Mouse (Mus musculus) heart, postnatal 10 days (tissue): ENCODE results near the gene Sccpdh. TPM values are rescaled to one million over a fixed set of nuclear protein-coding genes. Genes with fewer than 3 reads are reported as not detected.

ENCODE experiments used
- DNase-seq, 2 experiments: peaks; one replicate each; pipeline ENCODE4 v3.0.0; 2021
- intact Hi-C: fragments of 180-260 bp; cut with DNase I; formaldehyde crosslinking; loops from one replicate; pipeline ENCODE4 v1.15.1; 2025
- total RNA-seq, 2 experiments: library from RNA; stranded (reverse); gene quantifications; 2 replicates each; pipeline ENCODE4 v1.2.3; 2021

The Sccpdh gene
- total RNA-seq, 2 experiments from 2014 or later, result 68.9 to 70.8 TPM

- no peak for DNase-seq
- intact Hi-C loops, result no loop called here
These were observed 54.9 kb downstream of the Sccpdh start for GRCm38 (mm10) chr1:179722811-179723469.

GRCm38 (mm10) chr1:179728661-179729060 is 60.7 kb downstream of the Sccpdh start:
- intact Hi-C loops, result no loop called here
- no peak for DNase-seq

GRCm38 (mm10) chr1:179731391-179731790 is 63.4 kb downstream of the Sccpdh start:
- DNase-seq, result peak; percentile 36 to 56
- intact Hi-C loops, result loop anchor here (10.0 kb wide), 1 partner anchor 87 kb away; no protein-coding TSS in a partner anchor

GRCm38 (mm10) chr1:179734500-179735474 is 66.8 kb downstream of the Sccpdh start:
- intact Hi-C loops, result loop anchor here (5.0 to 10.0 kb wide), 2 partner anchors 90 to 227 kb away; no protein-coding TSS in a partner anchor
- DNase-seq, result peak; percentile 71 to 79

- no peak for DNase-seq
- intact Hi-C loops, result loop anchor here (5.0 to 10.0 kb wide), 2 partner anchors 92 to 229 kb away; no protein-coding TSS in a partner anchor
These were observed 68.5 kb downstream of the Sccpdh start for GRCm38 (mm10) chr1:179736483-179736882.

Other genes with a start within 250 kb of the Sccpdh start
- 1 to 10 TPM; 5.8 to 6.7 TPM for gene Smyd3, start 150.2 kb upstream of the Sccpdh start, total RNA-seq
- 10 to 100 TPM; 32.5 to 37.9 TPM for gene Tfb2m, start 121.9 kb upstream of the Sccpdh start, total RNA-seq
- gene Cnst, start 121.8 kb upstream of the Sccpdh start, total RNA-seq, result 10 to 100 TPM; 38.6 to 44.9 TPM
- under 1 TPM; 0.22 to 0.34 TPM for gene Kif28, start 77.1 kb downstream of the Sccpdh start, total RNA-seq
- gene Gm10518, start 135.2 kb downstream of the Sccpdh start, total RNA-seq, result not detected
- 10 to 100 TPM; 21.9 to 25.2 TPM for gene Ahctf1, start 135.5 kb downstream of the Sccpdh start, total RNA-seq